Mouse (Mus musculus): ENCODE measurements around the gene Mfsd11. TPM values are rescaled to one million over a fixed set of nuclear protein-coding genes. Genes with fewer than 3 reads are reported as not detected.

Mfsd11 gene
- polyA plus RNA-seq, 1 experiment from 2014 or later, result 10.1 TPM

DNA sequence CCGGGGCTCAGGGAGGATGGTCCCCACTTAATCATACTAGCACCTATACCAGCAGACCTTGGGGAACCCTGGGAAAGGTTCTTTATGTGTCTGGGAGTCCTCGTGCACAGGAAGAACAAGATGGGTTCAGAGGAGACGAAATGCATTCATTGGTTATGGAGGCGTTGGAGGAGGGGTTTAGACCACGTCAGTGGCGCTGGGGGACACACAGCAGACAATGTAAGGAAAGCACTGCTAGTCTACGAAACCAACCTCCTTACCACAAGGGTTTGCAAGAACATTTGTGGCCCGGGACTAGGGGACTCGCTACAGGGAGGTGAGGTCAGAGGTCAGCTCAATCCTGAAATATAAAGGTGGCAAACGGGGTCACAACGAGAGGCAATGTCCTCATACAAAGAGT is 41.7 kb upstream of the Mfsd11 start:
- Histone ChIP-seq H3K27me3 (ENCODE audit: control insufficient read depth, insufficient read depth, low read depth, low read length) (no peaks in the 10 kb centered on the region), H3K9me3 (replicated peaks; ENCODE audit: control insufficient read depth, low read length) (no peaks in the 10 kb centered on the region), H3K27ac (ENCODE audit: low read length) (no peak overlapping the region), H3K9ac (ENCODE audit: low read depth, low read length) (no peak overlapping the region), H3K4me3 (ENCODE audit: low read depth, low read length) (no peak overlapping the region), H3K4me1 (ENCODE audit: control insufficient read depth, low read depth, low read length) (peaks cover 2% of the 10 kb centered on the region; the same call in 1 of the 2 replicates), H3K36me3 (ENCODE audit: control insufficient read depth, insufficient read depth) (no peaks in the 10 kb centered on the region), H3K4me2 (ENCODE audit: low read depth, low read length) (no peak overlapping the region)
- no peak for ATAC-seq (ENCODE audit: low read depth)
- 61% methylated on average over 11 of the region's 11 CpGs for WGBS (ENCODE audit: insufficient replicate concordance)

DNA sequence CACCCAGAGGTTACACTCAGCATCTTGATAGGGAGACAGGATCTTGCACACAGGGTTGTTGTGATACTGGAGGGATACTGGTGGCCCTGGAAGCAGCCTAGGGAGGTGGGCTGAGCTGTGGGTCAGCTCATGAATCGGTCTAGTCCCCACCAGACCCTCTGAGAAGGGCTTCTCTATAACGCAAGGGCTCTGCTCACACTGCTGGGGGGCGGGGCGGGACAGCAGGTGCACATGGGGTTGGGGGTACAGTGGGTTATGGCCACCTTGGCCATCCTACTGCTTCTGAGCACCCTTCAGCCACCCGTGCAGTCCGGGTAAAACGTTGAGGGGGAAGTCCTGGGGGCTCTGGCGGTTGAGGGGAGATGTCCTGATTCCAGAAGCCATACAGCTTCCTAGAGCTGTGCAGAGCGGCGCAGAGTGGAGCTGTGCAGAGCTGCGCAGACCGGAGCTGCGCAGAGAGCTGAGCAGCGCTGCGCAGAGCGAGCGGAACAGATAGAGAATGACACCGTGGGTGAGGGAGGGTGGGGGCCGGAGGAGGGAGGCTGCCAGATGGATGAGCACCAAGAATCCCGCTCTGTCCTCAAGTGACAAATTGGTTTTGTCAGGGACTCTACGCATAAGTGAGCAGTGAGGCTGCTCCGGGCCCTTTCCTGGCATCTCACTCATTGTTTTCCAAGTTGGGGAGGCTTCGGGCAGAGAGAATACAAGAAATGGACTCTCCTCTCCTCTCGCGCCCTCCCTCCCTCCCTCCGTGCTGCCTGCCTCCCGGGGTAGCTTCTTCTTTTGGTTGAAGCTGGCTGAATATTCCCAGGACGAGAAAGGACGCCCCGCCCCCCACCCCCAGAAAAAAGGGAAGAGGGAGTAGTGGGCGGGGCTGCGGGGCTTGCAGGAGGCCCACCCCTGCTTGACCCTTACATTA is 41.0 kb upstream of the Mfsd11 start:
- no peak overlapping the region for H3K9ac ChIP-seq (ENCODE audit: low read depth, low read length)
- ATAC-seq (ENCODE audit: low read depth), result peak; percentile 49

DNA sequence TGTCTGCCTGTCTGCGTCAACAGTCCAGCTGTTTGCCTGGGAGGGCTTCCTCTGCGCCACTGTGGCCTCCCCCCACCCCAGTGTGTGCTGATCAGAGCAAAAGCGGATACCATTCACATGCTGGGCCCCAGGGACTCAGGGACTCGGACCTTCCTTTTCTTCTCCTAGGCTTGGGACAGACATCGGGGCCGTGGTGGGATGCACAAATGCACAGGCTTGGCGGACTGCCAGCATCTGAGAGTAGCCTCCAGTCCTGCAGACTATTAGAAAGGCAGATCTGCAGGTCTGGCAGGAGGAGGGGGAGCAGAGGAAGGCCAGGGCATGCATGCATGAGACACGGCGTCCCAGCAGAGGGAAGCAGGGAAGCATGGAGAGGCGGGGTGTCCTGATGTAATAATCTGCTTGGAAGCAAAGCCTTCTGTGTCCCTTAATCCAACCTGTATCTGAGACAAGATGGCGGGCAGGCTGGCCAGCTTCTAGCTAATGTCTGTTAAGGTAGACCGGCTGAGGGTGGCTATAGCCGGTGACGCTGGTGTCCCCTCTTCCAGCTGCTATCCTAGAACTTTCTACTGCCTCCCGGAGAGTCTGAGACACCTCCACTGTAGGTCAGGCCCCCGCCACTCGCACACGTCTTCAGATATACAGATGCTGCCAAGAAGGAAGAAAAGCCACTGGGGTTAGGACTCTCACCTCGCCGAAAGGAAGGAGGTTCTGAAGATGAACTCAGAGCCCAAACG is 39.3 kb upstream of the Mfsd11 start:
- H3K4me1 ChIP-seq (ENCODE audit: control insufficient read depth, low read depth, low read length), result peaks cover 2% of the 10 kb centered on the region; the same call in 1 of the 2 replicates
- no peak overlapping the region for H3K4me3 ChIP-seq (ENCODE audit: low read depth, low read length)
- no peak for ATAC-seq (ENCODE audit: low read depth)
- H3K27ac ChIP-seq (ENCODE audit: low read length), result no peak overlapping the region
- no peak overlapping the region for H3K4me2 ChIP-seq (ENCODE audit: low read depth, low read length)
- WGBS (ENCODE audit: insufficient replicate concordance), result 63% methylated on average over 21 of the region's 21 CpGs
- H3K9me3 ChIP-seq (replicated peaks; ENCODE audit: control insufficient read depth, low read length), result no peaks in the 10 kb centered on the region
- no peaks in the 10 kb centered on the region for H3K36me3 ChIP-seq (ENCODE audit: control insufficient read depth, insufficient read depth)
- no peak overlapping the region for H3K9ac ChIP-seq (ENCODE audit: low read depth, low read length)
- H3K27me3 ChIP-seq (ENCODE audit: control insufficient read depth, insufficient read depth, low read depth, low read length), result no peaks in the 10 kb centered on the region

More for the DNA sequence above, 41.0 kb upstream of the Mfsd11 start:
- no peaks in the 10 kb centered on the region for H3K27me3 ChIP-seq (ENCODE audit: control insufficient read depth, insufficient read depth, low read depth, low read length)
- H3K4me1 ChIP-seq (ENCODE audit: control insufficient read depth, low read depth, low read length), result peaks cover 2% of the 10 kb centered on the region; the same call in 1 of the 2 replicates
- peak overlapping the region; percentile 55 for H3K4me2 ChIP-seq (ENCODE audit: low read depth, low read length)
- H3K27ac ChIP-seq (ENCODE audit: low read length), result no peak overlapping the region
- no peaks in the 10 kb centered on the region for H3K9me3 ChIP-seq (replicated peaks; ENCODE audit: control insufficient read depth, low read length)
- no peaks in the 10 kb centered on the region for H3K36me3 ChIP-seq (ENCODE audit: control insufficient read depth, insufficient read depth)
- H3K4me3 ChIP-seq (ENCODE audit: low read depth, low read length), result peak overlapping the region; percentile 35
- WGBS (ENCODE audit: insufficient replicate concordance), result 10% methylated on average over 30 of the region's 32 CpGs

GRCm38 (mm10) chr11:116813610-116814009 is 38.6 kb upstream of the Mfsd11 start:
- WGBS (ENCODE audit: insufficient replicate concordance), result 77% methylated on average over 13 of the region's 13 CpGs
- H3K27me3 ChIP-seq (ENCODE audit: control insufficient read depth, insufficient read depth, low read depth, low read length), result no peaks in the 10 kb centered on the region
- no peak overlapping the region for H3K9ac ChIP-seq (ENCODE audit: low read depth, low read length)
- H3K4me1 ChIP-seq (ENCODE audit: control insufficient read depth, low read depth, low read length), result peaks cover 2% of the 10 kb centered on the region; the same call in 1 of the 2 replicates
- H3K4me3 ChIP-seq (ENCODE audit: low read depth, low read length), result no peak overlapping the region
- H3K9me3 ChIP-seq (replicated peaks; ENCODE audit: control insufficient read depth, low read length), result no peaks in the 10 kb centered on the region
- no peak overlapping the region for H3K4me2 ChIP-seq (ENCODE audit: low read depth, low read length)
- H3K36me3 ChIP-seq (ENCODE audit: control insufficient read depth, insufficient read depth), result no peaks in the 10 kb centered on the region
- no peak overlapping the region for H3K27ac ChIP-seq (ENCODE audit: low read length)
- ATAC-seq (ENCODE audit: low read depth), result no peak

GRCm38 (mm10) chr11:116814076-116814883 is 38.0 kb upstream of the Mfsd11 start:
- WGBS (ENCODE audit: insufficient replicate concordance), result 36% methylated on average over 20 of the region's 20 CpGs
- no peak overlapping the region for H3K4me2 ChIP-seq (ENCODE audit: low read depth, low read length)
- H3K27ac ChIP-seq (ENCODE audit: low read length), result 0 out of 2 replicates have a peak overlapping the region, but pooled peaks have one; percentile 19
- no peak overlapping the region for H3K4me3 ChIP-seq (ENCODE audit: low read depth, low read length)
- H3K9ac ChIP-seq (ENCODE audit: low read depth, low read length), result no peak overlapping the region
- peaks cover 2% of the 10 kb centered on the region; the same call in 1 of the 2 replicates for H3K4me1 ChIP-seq (ENCODE audit: control insufficient read depth, low read depth, low read length)
- H3K9me3 ChIP-seq (replicated peaks; ENCODE audit: control insufficient read depth, low read length), result no peaks in the 10 kb centered on the region
- H3K36me3 ChIP-seq (ENCODE audit: control insufficient read depth, insufficient read depth), result no peaks in the 10 kb centered on the region
- no peak for ATAC-seq (ENCODE audit: low read depth)
- no peaks in the 10 kb centered on the region for H3K27me3 ChIP-seq (ENCODE audit: control insufficient read depth, insufficient read depth, low read depth, low read length)

- ATAC-seq (ENCODE audit: low read depth), result no peak
- Histone ChIP-seq H3K9ac (ENCODE audit: low read depth, low read length) (no peak overlapping the region), H3K4me1 (ENCODE audit: control insufficient read depth, low read depth, low read length) (peaks cover 2% of the 10 kb centered on the region; the same call in 1 of the 2 replicates), H3K27me3 (ENCODE audit: control insufficient read depth, insufficient read depth, low read depth, low read length) (no peaks in the 10 kb centered on the region), H3K36me3 (ENCODE audit: control insufficient read depth, insufficient read depth) (no peaks in the 10 kb centered on the region), H3K9me3 (replicated peaks; ENCODE audit: control insufficient read depth, low read length) (no peaks in the 10 kb centered on the region), H3K4me3 (ENCODE audit: low read depth, low read length) (no peak overlapping the region), H3K27ac (ENCODE audit: low read length) (no peak overlapping the region), H3K4me2 (ENCODE audit: low read depth, low read length) (no peak overlapping the region)
- 42% methylated on average over 7 of the region's 7 CpGs for WGBS (ENCODE audit: insufficient replicate concordance)
Observed at GRCm38 (mm10) chr11:116814884-116815415, 37.3 kb upstream of the Mfsd11 start.

DNA sequence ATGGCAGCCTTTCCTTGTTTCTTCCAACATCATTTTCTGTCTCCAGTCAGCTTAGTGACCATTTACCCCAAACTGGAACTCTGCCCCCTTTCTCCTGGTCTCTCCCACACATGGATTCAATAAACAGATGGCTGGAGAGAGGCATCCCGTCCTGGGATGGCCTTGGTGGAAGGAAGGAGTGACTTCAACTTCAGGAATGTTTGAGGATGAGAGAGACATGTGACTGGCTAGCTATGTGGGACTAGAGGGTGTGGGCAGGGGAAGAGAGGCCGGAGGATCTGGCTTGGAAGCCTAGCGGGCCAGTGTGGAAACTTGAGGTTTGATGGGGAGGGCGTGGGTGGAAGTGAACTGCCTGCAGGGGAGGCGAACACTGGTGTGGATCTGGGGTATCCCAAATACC is 35.5 kb upstream of the Mfsd11 start:
- Histone ChIP-seq H3K27me3 (ENCODE audit: control insufficient read depth, insufficient read depth, low read depth, low read length) (no peaks in the 10 kb centered on the region), H3K9me3 (replicated peaks; ENCODE audit: control insufficient read depth, low read length) (no peaks in the 10 kb centered on the region), H3K4me2 (ENCODE audit: low read depth, low read length) (no peak overlapping the region), H3K9ac (ENCODE audit: low read depth, low read length) (no peak overlapping the region), H3K27ac (ENCODE audit: low read length) (no peak overlapping the region), H3K4me1 (ENCODE audit: control insufficient read depth, low read depth, low read length) (no peaks in the 10 kb centered on the region), H3K4me3 (ENCODE audit: low read depth, low read length) (no peak overlapping the region), H3K36me3 (ENCODE audit: control insufficient read depth, insufficient read depth) (no peaks in the 10 kb centered on the region)
- ATAC-seq (ENCODE audit: low read depth), result no peak
- WGBS (ENCODE audit: insufficient replicate concordance), result 63% methylated on average over 5 of the region's 5 CpGs

GRCm38 (mm10) chr11:116817567-116817966 is 34.7 kb upstream of the Mfsd11 start:
- H3K27me3 ChIP-seq (ENCODE audit: control insufficient read depth, insufficient read depth, low read depth, low read length), result no peaks in the 10 kb centered on the region

More at GRCm38 (mm10) chr11:116817567-116817966, 34.7 kb upstream of the Mfsd11 start:
- H3K9ac ChIP-seq (ENCODE audit: low read depth, low read length), result no peak overlapping the region
- WGBS (ENCODE audit: insufficient replicate concordance), result 79% methylated on average over 5 of the region's 5 CpGs
- H3K36me3 ChIP-seq (ENCODE audit: control insufficient read depth, insufficient read depth), result no peaks in the 10 kb centered on the region
- H3K4me1 ChIP-seq (ENCODE audit: control insufficient read depth, low read depth, low read length), result no peaks in the 10 kb centered on the region
- no peak overlapping the region for H3K27ac ChIP-seq (ENCODE audit: low read length)
- no peak overlapping the region for H3K4me2 ChIP-seq (ENCODE audit: low read depth, low read length)
- ATAC-seq (ENCODE audit: low read depth), result no peak
- no peaks in the 10 kb centered on the region for H3K9me3 ChIP-seq (replicated peaks; ENCODE audit: control insufficient read depth, low read length)
- H3K4me3 ChIP-seq (ENCODE audit: low read depth, low read length), result no peak overlapping the region
